Mouse (Mus musculus): ENCODE data around the gene Exoc7. TPM values are rescaled to one million over a fixed set of nuclear protein-coding genes. Genes with fewer than 3 reads are reported as not detected.
A peak's percentile ranks its signal among the peaks of the same experiment; 100 is the strongest.

Gene Exoc7
- 60.5 and 71.2 TPM in 2 replicates for polyA plus RNA-seq (2014; fragmentation: Nextera tagmentation; extraction: Ambion mirVana)

GRCm38 (mm10) chr11:116307019-116307725 lies at the start of gene Exoc7:
Gene Exoc7, minus strand, starts transcription at chr11:116307233.
- Histone ChIP-seq H3K27me3 (replicated peaks; ENCODE audit: control insufficient read depth, insufficient read depth, low read length) (no peaks in the 10 kb centered on the region), H3K4me2 (ENCODE audit: low read depth, low read length) (peak within 1 kb of the TSS; percentile 82), H3K27ac (replicated peaks; ENCODE audit: low read depth, low read length) (peak within 1 kb of the TSS; percentile 44; the same call in 1 of the 2 replicates), H3K36me3 (ENCODE audit: control insufficient read depth, insufficient read depth, low read length) (peaks cover 31% of the 10 kb centered on the region), H3K9ac (ENCODE audit: low read depth, low read length) (peak within 1 kb of the TSS; percentile 82), H3K4me1 (ENCODE audit: control insufficient read depth, insufficient read depth, low read length) (peaks cover 4% of the 10 kb centered on the region; the same call in 1 of the 2 replicates), H3K4me3 (ENCODE audit: low read depth, low read length) (peak within 1 kb of the TSS; percentile 77), H3K9me3 (ENCODE audit: control insufficient read depth, low read length) (no peaks in the 10 kb centered on the region)
- ATAC-seq (ENCODE audit: low read depth) = no peak
- WGBS = 78% methylated on average over 10 of the region's 10 CpGs
- DNase-seq (ENCODE audit: low spot score) = no peak

DNA sequence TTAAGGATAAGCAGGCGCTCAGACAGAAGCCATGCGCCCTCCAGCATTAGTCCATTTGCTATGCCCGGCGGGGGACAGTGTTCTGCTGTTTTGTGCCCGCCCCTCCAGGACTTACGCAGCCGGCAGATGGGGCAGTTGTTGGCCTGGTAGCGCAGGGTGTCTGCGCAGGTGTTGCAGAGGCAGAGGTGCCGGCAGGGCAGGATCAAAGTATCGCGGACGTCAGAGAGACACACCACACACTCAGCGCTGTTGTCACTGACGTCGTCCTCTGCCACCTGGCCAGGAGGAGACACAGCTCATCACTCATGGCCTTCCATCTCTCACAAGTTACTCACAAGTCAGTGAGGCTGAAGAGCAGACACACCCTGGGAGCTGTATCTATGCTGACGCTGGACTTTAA lies 47.5 kb upstream of the Exoc7 start:
- DNase-seq (ENCODE audit: low spot score) (no peak), ATAC-seq (ENCODE audit: low read depth) (no peak)
- H3K36me3 ChIP-seq (ENCODE audit: control insufficient read depth, insufficient read depth, low read length) = peaks cover 51% of the 10 kb centered on the region
- H3K27me3 ChIP-seq (replicated peaks; ENCODE audit: control insufficient read depth, insufficient read depth, low read length) = no peaks in the 10 kb centered on the region
- H3K4me2 ChIP-seq (ENCODE audit: low read depth, low read length) = no peak overlapping the region
- H3K27ac ChIP-seq (replicated peaks; ENCODE audit: low read depth, low read length) = no peak overlapping the region
- no peak overlapping the region for H3K4me3 ChIP-seq (ENCODE audit: low read depth, low read length)
- H3K9me3 ChIP-seq (ENCODE audit: control insufficient read depth, low read length) = 0 out of 2 replicates have a peak, but pooled peaks cover 3% of the 10 kb centered on the region
- no peaks in the 10 kb centered on the region for H3K4me1 ChIP-seq (ENCODE audit: control insufficient read depth, insufficient read depth, low read length)
- 34% methylated on average over 17 of the region's 17 CpGs for WGBS
- no peak overlapping the region for H3K9ac ChIP-seq (ENCODE audit: low read depth, low read length)

DNA sequence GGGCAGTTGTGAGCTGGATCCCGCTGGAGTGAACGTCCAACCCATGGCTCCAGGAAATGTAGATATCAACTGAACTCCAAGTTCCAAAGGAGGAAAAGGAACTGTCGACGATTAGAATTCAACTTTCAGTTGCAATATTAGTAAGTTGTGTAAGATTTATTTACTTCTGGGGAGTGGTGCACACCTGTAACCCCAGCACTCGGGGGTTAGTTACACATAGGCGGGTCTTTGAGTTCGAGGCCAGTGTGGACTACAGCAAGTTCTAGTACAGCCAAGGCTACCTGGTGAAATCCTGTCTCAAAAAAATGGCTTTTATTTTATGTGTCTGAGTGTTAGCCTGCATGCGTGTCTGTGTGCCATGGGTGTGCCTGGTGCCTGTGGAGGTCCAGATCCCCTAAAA lies 46.5 kb upstream of the Exoc7 start:
- Histone ChIP-seq H3K4me2 (ENCODE audit: low read depth, low read length) (no peak overlapping the region), H3K27ac (replicated peaks; ENCODE audit: low read depth, low read length) (no peak overlapping the region), H3K9me3 (ENCODE audit: control insufficient read depth, low read length) (0 out of 2 replicates have a peak, but pooled peaks cover 3% of the 10 kb centered on the region), H3K4me1 (ENCODE audit: control insufficient read depth, insufficient read depth, low read length) (no peaks in the 10 kb centered on the region), H3K27me3 (replicated peaks; ENCODE audit: control insufficient read depth, insufficient read depth, low read length) (no peaks in the 10 kb centered on the region), H3K36me3 (ENCODE audit: control insufficient read depth, insufficient read depth, low read length) (peaks cover 49% of the 10 kb centered on the region), H3K9ac (ENCODE audit: low read depth, low read length) (no peak overlapping the region), H3K4me3 (ENCODE audit: low read depth, low read length) (no peak overlapping the region)
- 90% methylated on average over 8 of the region's 8 CpGs for WGBS
- ATAC-seq (ENCODE audit: low read depth) = no peak
- no peak for DNase-seq (ENCODE audit: low spot score)

- Histone ChIP-seq H3K27ac (replicated peaks; ENCODE audit: low read depth, low read length) (no peak overlapping the region), H3K9me3 (ENCODE audit: control insufficient read depth, low read length) (0 out of 2 replicates have a peak, but pooled peaks cover 3% of the 10 kb centered on the region), H3K36me3 (ENCODE audit: control insufficient read depth, insufficient read depth, low read length) (peaks cover 54% of the 10 kb centered on the region), H3K4me2 (ENCODE audit: low read depth, low read length) (no peak overlapping the region), H3K4me1 (ENCODE audit: control insufficient read depth, insufficient read depth, low read length) (no peaks in the 10 kb centered on the region), H3K4me3 (ENCODE audit: low read depth, low read length) (no peak overlapping the region), H3K9ac (ENCODE audit: low read depth, low read length) (no peak overlapping the region), H3K27me3 (replicated peaks; ENCODE audit: control insufficient read depth, insufficient read depth, low read length) (no peaks in the 10 kb centered on the region)
- WGBS = 89% methylated on average over 5 of the region's 5 CpGs
- no peak for ATAC-seq (ENCODE audit: low read depth)
- no peak for DNase-seq (ENCODE audit: low spot score)
These were observed 44.3 kb upstream of the Exoc7 start for GRCm38 (mm10) chr11:116351294-116351693.

DNA sequence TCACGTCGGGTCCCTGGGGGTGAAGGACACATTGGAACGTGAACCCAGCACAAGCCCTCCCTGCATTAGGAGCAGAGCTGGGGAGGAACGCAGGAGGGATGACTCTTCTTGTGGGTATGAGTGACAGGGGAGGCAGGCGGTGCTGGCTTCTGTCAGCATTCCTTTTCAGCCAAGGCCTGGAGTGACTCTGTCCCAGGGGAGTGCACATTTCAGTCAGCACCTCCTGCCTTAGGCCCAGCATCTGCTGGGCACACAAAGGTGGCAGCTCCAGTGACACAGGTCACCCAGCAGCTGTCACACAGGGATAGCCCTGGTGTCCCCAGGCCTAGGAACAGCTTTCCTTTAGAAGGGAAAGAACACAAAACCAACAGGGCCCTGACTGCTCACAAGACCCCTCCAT lies 40.9 kb upstream of the Exoc7 start:
- WGBS = 57% methylated on average over 4 of the region's 5 CpGs
- Histone ChIP-seq H3K4me2 (ENCODE audit: low read depth, low read length) (no peak overlapping the region), H3K4me1 (ENCODE audit: control insufficient read depth, insufficient read depth, low read length) (no peaks in the 10 kb centered on the region), H3K27ac (replicated peaks; ENCODE audit: low read depth, low read length) (no peak overlapping the region), H3K4me3 (ENCODE audit: low read depth, low read length) (no peak overlapping the region), H3K36me3 (ENCODE audit: control insufficient read depth, insufficient read depth, low read length) (peaks cover 46% of the 10 kb centered on the region), H3K27me3 (replicated peaks; ENCODE audit: control insufficient read depth, insufficient read depth, low read length) (no peaks in the 10 kb centered on the region), H3K9me3 (ENCODE audit: control insufficient read depth, low read length) (no peaks in the 10 kb centered on the region), H3K9ac (ENCODE audit: low read depth, low read length) (no peak overlapping the region)
- ATAC-seq (ENCODE audit: low read depth) = peak; percentile 17; the same call in 1 of the 2 replicates
- DNase-seq (ENCODE audit: low spot score) = peak; percentile 40

DNA sequence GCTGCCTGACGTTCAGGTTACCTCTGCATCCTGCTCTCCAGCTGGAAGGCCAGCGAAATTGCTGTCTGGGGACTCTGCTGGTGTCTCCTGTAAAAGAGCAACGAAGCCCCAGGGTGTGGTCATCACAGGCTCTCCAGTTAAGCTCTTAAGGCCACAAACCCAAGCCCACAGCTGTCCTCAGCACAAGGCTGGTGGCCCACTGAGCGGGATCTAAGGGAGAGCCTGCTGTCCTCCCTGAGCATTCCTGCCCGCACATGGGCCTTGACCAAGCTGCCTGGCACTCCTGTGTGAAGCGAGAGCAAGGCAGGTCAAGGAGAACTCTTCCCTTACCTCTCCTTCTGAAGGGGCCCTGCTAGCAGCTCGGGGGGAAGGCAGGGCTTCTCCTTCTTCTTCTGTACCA lies 40.0 kb upstream of the Exoc7 start:
- H3K4me3 ChIP-seq (ENCODE audit: low read depth, low read length) = no peak overlapping the region
- no peak overlapping the region for H3K4me2 ChIP-seq (ENCODE audit: low read depth, low read length)
- no peak for ATAC-seq (ENCODE audit: low read depth)
- WGBS = 78% methylated on average over 7 of the region's 7 CpGs
- H3K4me1 ChIP-seq (ENCODE audit: control insufficient read depth, insufficient read depth, low read length) = no peaks in the 10 kb centered on the region
- no peaks in the 10 kb centered on the region for H3K27me3 ChIP-seq (replicated peaks; ENCODE audit: control insufficient read depth, insufficient read depth, low read length)
- H3K27ac ChIP-seq (replicated peaks; ENCODE audit: low read depth, low read length) = no peak overlapping the region
- no peaks in the 10 kb centered on the region for H3K9me3 ChIP-seq (ENCODE audit: control insufficient read depth, low read length)
- no peak overlapping the region for H3K9ac ChIP-seq (ENCODE audit: low read depth, low read length)
- H3K36me3 ChIP-seq (ENCODE audit: control insufficient read depth, insufficient read depth, low read length) = peaks cover 55% of the 10 kb centered on the region
- DNase-seq (ENCODE audit: low spot score) = no peak

- WGBS = 74% methylated on average over 24 of the region's 25 CpGs
- ATAC-seq (ENCODE audit: low read depth) = no peak
- Histone ChIP-seq H3K36me3 (ENCODE audit: control insufficient read depth, insufficient read depth, low read length) (peaks cover 29% of the 10 kb centered on the region), H3K4me1 (ENCODE audit: control insufficient read depth, insufficient read depth, low read length) (no peaks in the 10 kb centered on the region), H3K4me2 (ENCODE audit: low read depth, low read length) (no peak overlapping the region), H3K4me3 (ENCODE audit: low read depth, low read length) (no peak overlapping the region), H3K27me3 (replicated peaks; ENCODE audit: control insufficient read depth, insufficient read depth, low read length) (no peaks in the 10 kb centered on the region), H3K9me3 (ENCODE audit: control insufficient read depth, low read length) (no peaks in the 10 kb centered on the region), H3K27ac (replicated peaks; ENCODE audit: low read depth, low read length) (no peak overlapping the region), H3K9ac (ENCODE audit: low read depth, low read length) (no peak overlapping the region)
- no peak for DNase-seq (ENCODE audit: low spot score)
These were observed 35.2 kb upstream of the Exoc7 start for GRCm38 (mm10) chr11:116342069-116342791.

DNA sequence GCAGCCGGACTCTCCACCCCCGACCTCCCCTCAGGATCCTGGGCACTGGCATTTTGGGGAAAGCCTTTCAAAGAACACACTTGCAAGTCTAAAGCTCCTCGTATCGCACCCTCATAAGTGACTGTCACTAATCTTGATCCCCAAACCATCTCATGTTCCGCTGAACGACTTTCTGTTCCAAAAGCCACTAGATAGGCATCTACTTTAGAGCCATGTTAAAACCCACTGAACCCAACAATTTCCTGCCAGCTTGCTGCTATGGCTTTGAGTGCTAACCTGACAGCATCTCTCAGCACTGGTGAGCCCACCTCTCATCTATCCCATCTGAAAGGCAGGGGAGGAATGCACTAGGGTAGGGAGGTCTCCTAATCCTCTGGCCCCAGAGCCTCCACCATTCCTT lies 30.5 kb upstream of the Exoc7 start:
- H3K27me3 ChIP-seq (replicated peaks; ENCODE audit: control insufficient read depth, insufficient read depth, low read length) = peaks cover 21% of the 10 kb centered on the region
- no peaks in the 10 kb centered on the region for H3K9me3 ChIP-seq (ENCODE audit: control insufficient read depth, low read length)
- peaks cover 5% of the 10 kb centered on the region; the same call in 1 of the 2 replicates for H3K36me3 ChIP-seq (ENCODE audit: control insufficient read depth, insufficient read depth, low read length)
- H3K9ac ChIP-seq (ENCODE audit: low read depth, low read length) = no peak overlapping the region
- no peak overlapping the region for H3K27ac ChIP-seq (replicated peaks; ENCODE audit: low read depth, low read length)
- 75% methylated on average over 6 of the region's 6 CpGs for WGBS
- H3K4me3 ChIP-seq (ENCODE audit: low read depth, low read length) = no peak overlapping the region
- no peak overlapping the region for H3K4me2 ChIP-seq (ENCODE audit: low read depth, low read length)
- ATAC-seq (ENCODE audit: low read depth) (no peak), DNase-seq (ENCODE audit: low spot score) (no peak)
- peaks cover 18% of the 10 kb centered on the region for H3K4me1 ChIP-seq (ENCODE audit: control insufficient read depth, insufficient read depth, low read length)

Data from embryonic facial prominence, embryonic 14.5 days (tissue).